Comparison of ENCODE assay signal across 25 mouse cellular contexts in the genomic region with DNA sequence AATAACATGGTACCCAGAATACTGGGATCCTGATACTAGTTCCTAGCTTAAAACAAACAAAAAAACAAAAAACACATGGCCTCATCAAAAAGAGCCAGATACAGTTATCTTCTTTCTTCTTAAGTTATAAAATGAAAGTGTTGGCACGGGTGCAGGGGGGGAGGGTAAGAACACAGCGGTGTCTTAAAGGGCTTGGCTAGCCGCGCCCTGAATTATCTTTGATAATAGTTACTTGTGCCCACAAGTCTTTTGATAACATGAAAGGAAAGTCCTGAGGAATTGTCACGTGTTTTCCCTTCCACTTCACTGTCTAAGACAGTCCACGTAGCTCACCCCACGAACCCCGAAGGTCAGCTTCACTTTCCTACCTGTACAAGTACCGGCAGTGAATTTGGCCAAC. TPM values are rescaled to one million over a fixed set of nuclear protein-coding genes. Genes with fewer than 3 reads are reported as not detected.
A peak's percentile ranks its signal among the peaks of the same experiment; 100 is the strongest.
DNase-seq lines count a peak whose midpoint lies in the region; ATAC-seq and TF ChIP-seq lines count a peak whose summit lies in the region.
"Had no signal": no experiment of that assay in that cellular context is flagged by ENCODE, and none has a peak within 500 bp of the region (broad histone marks: within the 10 kb centered on the region; RNA-seq: fewer than 3 reads in every experiment).

No protein-coding gene starts in this region.

- peak; percentile 28 for DNase-seq in MEL (ENCODE audit: low read depth, low spot score)
- peak; percentile 25 for DNase-seq in liver, embryonic 11.5 days (ENCODE audit: low spot score)
- peak; percentile 28 for DNase-seq in stomach, postnatal 0 days (ENCODE audit: low spot score)
- DNase-seq in layer of hippocampus, adult 2 months (ENCODE audit: low spot score in 2 of 2) = no peak
- no peak for DNase-seq in Muller cell, postnatal 12 days (ENCODE audit: inconsistent ontology term)
- DNase-seq: adrenal gland, postnatal 10 days; cerebellum, adult 11 months; cerebellum, adult 8-10 months; cerebellum, postnatal 14 days; gastrocnemius, postnatal 36 days; heart, postnatal 10 days; heart, postnatal 4 days had no signal

- H3K27me3 ChIP-seq in MEL (ENCODE audit: control insufficient read depth in 1 of 2, insufficient read depth in 2 of 2, low read length in 2 of 2) = no peaks in the 10 kb centered on the region
- H3K27me3 ChIP-seq in liver, embryonic 11.5 days (replicated peaks; ENCODE audit: control insufficient read depth, insufficient read depth, low read length) = no peaks in the 10 kb centered on the region
- H3K27me3 ChIP-seq in liver, embryonic 16.5 days (ENCODE audit: control insufficient read depth, insufficient read depth, low read depth, low read length) = no peaks in the 10 kb centered on the region
- no peaks in the 10 kb centered on the region for H3K27me3 ChIP-seq in stomach, postnatal 0 days (ENCODE audit: control insufficient read depth, insufficient read depth, low read length)
- H3K27me3 ChIP-seq: embryonic facial prominence, embryonic 13.5 days had no signal

- no peaks in the 10 kb centered on the region for H3K79me2 ChIP-seq in MEL (ENCODE audit: control insufficient read depth, insufficient read depth, low read length, poor library complexity)

- peak overlapping the region; percentile 50 to 62 for H3K4me3 ChIP-seq in MEL (ENCODE audit: control insufficient read depth in 1 of 2, insufficient read depth in 1 of 2, low read depth in 2 of 2, low read length in 2 of 2)
- no peak overlapping the region for H3K4me3 ChIP-seq in liver, embryonic 11.5 days (ENCODE audit: low read depth, low read length)
- no peak overlapping the region for H3K4me3 ChIP-seq in liver, embryonic 16.5 days (ENCODE audit: low read depth, low read length)
- H3K4me3 ChIP-seq in stomach, postnatal 0 days (ENCODE audit: low read depth, low read length) = no peak overlapping the region
- no peak overlapping the region for H3K4me3 ChIP-seq in layer of hippocampus, adult 2 months
- H3K4me3 ChIP-seq: embryonic facial prominence, embryonic 13.5 days; heart, embryonic 10.5 days; hindbrain, embryonic 12.5 days had no signal

- H3K9me3 ChIP-seq in MEL (replicated peaks; ENCODE audit: insufficient read depth, low read length) = no peaks in the 10 kb centered on the region
- H3K9me3 ChIP-seq in liver, embryonic 11.5 days (ENCODE audit: control insufficient read depth, low read length) = no peaks in the 10 kb centered on the region
- H3K9me3 ChIP-seq in liver, embryonic 16.5 days (replicated peaks; ENCODE audit: control insufficient read depth, low read length) = no peaks in the 10 kb centered on the region
- no peaks in the 10 kb centered on the region for H3K9me3 ChIP-seq in stomach, postnatal 0 days (ENCODE audit: control insufficient read depth, low read length)
- H3K9me3 ChIP-seq: embryonic facial prominence, embryonic 13.5 days; heart, embryonic 10.5 days; hindbrain, embryonic 12.5 days had no signal

- no peak for ATAC-seq in liver, embryonic 11.5 days (replicated peaks; ENCODE audit: low FRiP score)
- peak; percentile 39; the same call in 1 of the 2 replicates for ATAC-seq in liver, embryonic 16.5 days (ENCODE audit: low read depth)
- ATAC-seq in stomach, postnatal 0 days (ENCODE audit: low FRiP score, low TSS enrichment) = no peak
- no peak for ATAC-seq in erythroid progenitor cell, adult 5-6 weeks (replicated peaks; ENCODE audit: low FRiP score, poor library complexity, severe bottlenecking)
- ATAC-seq: forebrain, embryonic 14.5 days; hindbrain, embryonic 16.5 days had no signal

- H3K4me2 ChIP-seq in liver, embryonic 11.5 days = peak overlapping the region; percentile 23; the same call in 1 of the 2 replicates
- H3K4me2 ChIP-seq in liver, embryonic 16.5 days (ENCODE audit: low read depth, low read length) = no peak overlapping the region
- H3K4me2 ChIP-seq in stomach, postnatal 0 days (replicated peaks; ENCODE audit: low read depth) = no peak overlapping the region
- H3K4me2 ChIP-seq: embryonic facial prominence, embryonic 13.5 days; hindbrain, embryonic 12.5 days had no signal

- TF ChIP-seq CTCF in MEL (IDR thresholded peaks at IDR 0.05 in 2 of 3, conservative IDR thresholded peaks at IDR 0.05 in 1 of 3; ENCODE audit: control insufficient read depth in 1 of 3, insufficient read depth in 1 of 3, low read depth in 2 of 3, low read length in 3 of 3, poor library complexity in 1 of 3, severe bottlenecking in 1 of 3) = no peak
- TF ChIP-seq CTCF in stomach, postnatal 0 days (IDR thresholded peaks at IDR 0.05; ENCODE audit: low read depth) = no peak
- no peak for TF ChIP-seq CTCF in layer of hippocampus, adult 2 months (conservative IDR thresholded peaks at IDR 0.05)

- peaks cover 16 to 34% of the 10 kb centered on the region in 2 experiments for H3K4me1 ChIP-seq in MEL (ENCODE audit: control insufficient read depth in 1 of 2, insufficient read depth in 2 of 2, low read length in 2 of 2)
- 0 out of 2 replicates have a peak, but pooled peaks cover 6% of the 10 kb centered on the region for H3K4me1 ChIP-seq in liver, embryonic 11.5 days (replicated peaks; ENCODE audit: control insufficient read depth, insufficient read depth, low read length)
- no peaks in the 10 kb centered on the region for H3K4me1 ChIP-seq in liver, embryonic 16.5 days (ENCODE audit: control insufficient read depth, low read depth, low read length)
- H3K4me1 ChIP-seq in stomach, postnatal 0 days (replicated peaks; ENCODE audit: control insufficient read depth, insufficient read depth) = no peaks in the 10 kb centered on the region
- H3K4me1 ChIP-seq: heart, embryonic 10.5 days had no signal

- H3K36me3 ChIP-seq in MEL (ENCODE audit: control insufficient read depth in 1 of 2, insufficient read depth in 2 of 2, low read length in 2 of 2) = peaks cover 0 to 26% of the 10 kb centered on the region in 2 experiments; a peak in 2 of 4 replicates
- H3K36me3 ChIP-seq in liver, embryonic 11.5 days (ENCODE audit: control insufficient read depth, insufficient read depth, low read length) = no peaks in the 10 kb centered on the region
- H3K36me3 ChIP-seq in liver, embryonic 16.5 days (ENCODE audit: control insufficient read depth, insufficient read depth) = no peaks in the 10 kb centered on the region
- H3K36me3 ChIP-seq in stomach, postnatal 0 days (ENCODE audit: control insufficient read depth, insufficient read depth, low read length) = no peaks in the 10 kb centered on the region
- H3K36me3 ChIP-seq: embryonic facial prominence, embryonic 13.5 days; heart, embryonic 10.5 days; hindbrain, embryonic 12.5 days had no signal

- H3K9ac ChIP-seq in MEL (ENCODE audit: control insufficient read depth, low read depth, low read length, poor library complexity, severe bottlenecking) = peak overlapping the region; percentile 28; the same call in 1 of the 2 replicates
- H3K9ac ChIP-seq in liver, embryonic 11.5 days (ENCODE audit: low read depth, low read length) = no peak overlapping the region
- no peak overlapping the region for H3K9ac ChIP-seq in liver, embryonic 16.5 days (ENCODE audit: low read depth, low read length)
- no peak overlapping the region for H3K9ac ChIP-seq in stomach, postnatal 0 days (ENCODE audit: low read length)
- H3K9ac ChIP-seq: embryonic facial prominence, embryonic 13.5 days; hindbrain, embryonic 12.5 days had no signal

- TF ChIP-seq POLR2A in MEL (IDR thresholded peaks at IDR 0.05; ENCODE audit: control insufficient read depth in 1 of 2, insufficient read depth in 1 of 2, low read depth in 1 of 2, low read length in 2 of 2, poor library complexity in 1 of 2) = no peak

- 73% methylated on average over 9 of the region's 9 CpGs for WGBS in liver, embryonic 11.5 days
- 50% methylated on average over 9 of the region's 9 CpGs for WGBS in liver, embryonic 16.5 days (ENCODE audit: insufficient replicate concordance)
- 62% methylated on average over 9 of the region's 9 CpGs for WGBS in stomach, postnatal 0 days

- H3K27ac ChIP-seq in MEL (ENCODE audit: control insufficient read depth, low read depth, low read length) = no peak overlapping the region
- no peak overlapping the region for H3K27ac ChIP-seq in liver, embryonic 11.5 days (ENCODE audit: low read depth, low read length)
- no peak overlapping the region for H3K27ac ChIP-seq in liver, embryonic 16.5 days (ENCODE audit: low read length)
- no peak overlapping the region for H3K27ac ChIP-seq in stomach, postnatal 0 days (replicated peaks)
- no peak overlapping the region for H3K27ac ChIP-seq in layer of hippocampus, adult 2 months
- H3K27ac ChIP-seq: embryonic facial prominence, embryonic 13.5 days; heart, embryonic 10.5 days; hindbrain, embryonic 12.5 days had no signal

- TF ChIP-seq EP300 in MEL (IDR thresholded peaks at IDR 0.05; ENCODE audit: low read depth in 1 of 2, low read length in 2 of 2) = peak; percentile 40 to 46; a peak in 1 of 4 replicates
- no peak for TF ChIP-seq EP300 in stomach, postnatal 0 days (optimal IDR thresholded peaks at IDR 0.05)

- TF ChIP-seq RAD21 in MEL (IDR thresholded peaks at IDR 0.05; ENCODE audit: low read depth, low read length) = no peak

TF ChIP-seq in MEL, 35 proteins besides CTCF, POLR2A, EP300 and RAD21 (continues in another document):
- no peak for TF ChIP-seq UBTF (IDR thresholded peaks at IDR 0.05; ENCODE audit: borderline replicate concordance, insufficient read depth, low read depth, low read length)
- no peak for TF ChIP-seq MAZ (IDR thresholded peaks at IDR 0.05; ENCODE audit: low read depth, low read length)
- TF ChIP-seq GABPA (IDR thresholded peaks at IDR 0.05; ENCODE audit: low read depth, low read length) = no peak
- TF ChIP-seq MXI1 (IDR thresholded peaks at IDR 0.05; ENCODE audit: low read depth, low read length) = peak; percentile 61; the same call in 1 of the 2 replicates
- TF ChIP-seq CHD2 (IDR thresholded peaks at IDR 0.05; ENCODE audit: low read length) = no peak
- no peak for TF ChIP-seq NELFE (IDR thresholded peaks at IDR 0.05; ENCODE audit: low read depth, low read length)
- TF ChIP-seq KAT2A (conservative IDR thresholded peaks at IDR 0.05; ENCODE audit: low read depth, low read length) = no peak
- no peak for TF ChIP-seq MYB (IDR thresholded peaks at IDR 0.05; ENCODE audit: low read depth, low read length)
- TF ChIP-seq ELF1 (IDR thresholded peaks at IDR 0.05; ENCODE audit: low read depth, low read length) = no peak
- TF ChIP-seq CHD1 (IDR thresholded peaks at IDR 0.05; ENCODE audit: low read depth, low read length) = no peak
- no peak for TF ChIP-seq POLR2AphosphoS2 (IDR thresholded peaks at IDR 0.05; ENCODE audit: low read length)

RNA-seq across cellular contexts. Expression of a gene that starts 40.2 kb away (rescaled TPM):
- not detected in 2 replicates for total RNA-seq in MEL (2012; rRNA removed)
- polyA plus RNA-seq in MEL (2012; ENCODE audit: insufficient read depth in 1 of 2, insufficient read length in 2 of 2, low read depth in 1 of 2, low replicate concordance in 2 of 2, missing spikeins in 1 of 2) = not detected
- not detected in 2 replicates for polyA plus RNA-seq in liver, embryonic 11.5 days (2014; fragmentation: Nextera tagmentation; extraction: Ambion mirVana)
- polyA plus RNA-seq in liver, embryonic 16.5 days (2015; fragmentation: Nextera tagmentation; extraction: Ambion mirVana) = not detected in 2 replicates
- not detected in 2 replicates for polyA plus RNA-seq in stomach, postnatal 0 days (2015; fragmentation: Nextera tagmentation; extraction: Ambion mirVana)
- not detected for total RNA-seq in layer of hippocampus, adult 2 months (2021)
- total RNA-seq in erythroid progenitor cell, adult 5-6 weeks (2015; ENCODE audit: low replicate concordance) = not detected in 2 replicates
- not detected in 2 replicates for total RNA-seq in erythroid progenitor cell, adult 5-6 weeks (2017; ENCODE audit: low replicate concordance)
- total RNA-seq: adrenal gland, postnatal 10 days; adrenal gland, postnatal 4 days; ES-E14; gastrocnemius, adult 8-10 months; gastrocnemius, postnatal 36 days; heart, postnatal 10 days; heart, postnatal 4 days had no signal
- polyA plus RNA-seq: brain, embryonic 14.5 days; cortical plate, adult 2 months; embryonic facial prominence, embryonic 13.5 days; forebrain, embryonic 14.5 days; heart, embryonic 10.5 days; heart, embryonic 14.5 days; hindbrain, embryonic 12.5 days; hindbrain, embryonic 16.5 days had no signal

Comparison
In these comparisons a context has a peak if more than half of its experiments do, and no peak if none do; other contexts are left out.
1. DNase-seq: peak in MEL (single experiment), liver, embryonic 11.5 days (single experiment) and stomach, postnatal 0 days (single experiment); none in layer of hippocampus, adult 2 months (0 of 2) and Muller cell, postnatal 12 days (single experiment).
2. H3K4me3 ChIP-seq: peak in MEL (2 of 2); none in liver, embryonic 11.5 days (single experiment), liver, embryonic 16.5 days (single experiment), stomach, postnatal 0 days (single experiment) and layer of hippocampus, adult 2 months (single experiment).